Mouse (Mus musculus) spleen, adult 2 months (tissue): ENCODE measurements around the gene Nrxn3.

Experiments
- CTCF ChIP-seq: fragments of 200-500 bp; IDR thresholded peaks from 2 replicates; pipeline ENCODE4 v1.5.1; 2011; ENCODE audit warnings: mild to moderate bottlenecking, inconsistent platforms; ENCODE audit not compliant: insufficient read depth, insufficient read length, insufficient replicate concordance; ENCODE audit errors: extremely low read depth
- POLR2A ChIP-seq: fragments of 200-500 bp; IDR thresholded peaks from 2 replicates; pipeline ENCODE4 v1.6.1; 2011; ENCODE audit warnings: low read depth, low read length, inconsistent platforms

DNA sequence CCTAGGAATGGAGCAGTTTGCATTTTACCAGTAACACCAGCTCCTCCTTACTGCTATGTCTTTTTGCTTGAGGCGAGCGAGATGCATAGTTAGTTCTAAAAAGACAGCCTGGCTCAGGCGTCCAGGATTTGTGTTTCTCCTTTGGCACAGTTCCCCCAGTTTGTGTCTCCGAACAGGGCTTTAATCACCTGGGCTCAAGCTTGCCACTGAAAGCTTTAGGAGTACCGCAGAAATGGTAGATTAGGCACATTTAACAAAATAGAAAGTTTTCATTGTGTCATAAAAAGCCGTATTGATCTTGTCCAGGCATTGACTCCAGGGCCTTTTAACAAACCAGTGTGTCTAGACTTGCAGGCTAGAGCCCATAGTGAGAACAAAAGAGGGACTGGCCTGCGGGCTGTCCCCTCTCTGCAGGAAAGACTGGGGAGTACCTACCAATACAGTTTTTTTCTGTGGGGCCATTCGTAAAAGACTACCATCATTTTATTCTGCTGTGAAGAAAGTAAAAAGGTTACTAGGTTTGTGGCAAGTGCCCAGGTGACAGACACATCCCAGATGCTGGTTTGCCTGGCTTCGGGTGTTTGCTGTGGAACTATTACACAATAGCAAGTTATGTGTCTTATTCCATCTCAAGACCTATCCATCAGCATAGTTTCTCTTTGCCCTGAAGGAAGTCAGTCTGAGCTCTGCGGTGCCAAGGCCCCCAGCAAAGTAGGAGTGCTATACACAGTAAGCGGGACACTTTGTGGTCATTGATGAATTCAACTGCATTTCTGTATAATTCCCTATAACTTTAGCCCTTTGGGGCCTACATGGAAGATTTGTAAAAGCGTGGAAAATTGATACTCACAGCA, 451.9 kb downstream of the Nrxn3 start:
- TF ChIP-seq CTCF (no peak), POLR2A (no peak)
